Mouse (Mus musculus) kidney, adult 9 months (tissue): ENCODE data around the gene Gm20388.

Experiments
- DNase-seq: peaks from one replicate; pipeline ENCODE4 v3.0.0; 2022

Gene Gm20388

DNA sequence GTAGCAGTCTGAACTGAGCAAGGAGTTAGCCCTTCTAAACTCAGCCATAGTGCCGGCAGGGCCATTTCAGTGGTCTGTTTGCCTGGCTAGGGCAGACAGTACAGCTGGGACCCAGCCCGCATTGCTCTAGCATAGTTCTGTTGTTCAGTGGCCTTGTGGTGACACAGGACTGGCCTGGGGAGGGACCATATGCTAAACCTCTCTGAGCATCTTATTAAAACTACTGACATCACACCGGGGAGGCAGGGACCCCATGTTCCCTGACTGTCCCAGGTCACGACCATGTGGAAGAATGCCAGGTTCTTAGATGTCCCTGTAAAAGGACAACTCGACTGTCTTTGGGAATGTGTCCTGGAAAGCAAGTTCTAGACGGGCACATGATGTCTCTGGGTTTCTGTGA is 1181.5 kb downstream of the Gm20388 start:
- DNase-seq: no peak

DNA sequence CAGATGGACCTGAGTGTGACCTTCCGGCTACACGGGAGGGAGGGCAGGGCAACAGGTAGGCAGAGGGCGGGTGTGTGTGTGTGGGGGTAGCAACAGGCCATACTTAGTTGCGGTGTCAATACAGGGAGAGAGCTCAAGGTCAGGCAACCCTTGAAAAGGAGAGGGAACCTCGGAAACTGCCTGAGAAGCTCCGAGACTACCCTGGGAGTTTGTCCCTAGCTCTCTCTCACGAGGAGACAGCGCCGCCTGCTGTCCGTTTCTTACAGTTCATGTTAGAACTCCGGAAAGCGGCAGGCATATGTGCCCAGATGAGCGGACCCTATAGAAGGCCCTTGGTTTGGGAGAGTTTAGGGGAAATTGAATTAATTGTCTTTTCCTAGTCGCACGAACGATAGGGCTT is 1182.0 kb downstream of the Gm20388 start:
- DNase-seq: peak; percentile 84

DNA sequence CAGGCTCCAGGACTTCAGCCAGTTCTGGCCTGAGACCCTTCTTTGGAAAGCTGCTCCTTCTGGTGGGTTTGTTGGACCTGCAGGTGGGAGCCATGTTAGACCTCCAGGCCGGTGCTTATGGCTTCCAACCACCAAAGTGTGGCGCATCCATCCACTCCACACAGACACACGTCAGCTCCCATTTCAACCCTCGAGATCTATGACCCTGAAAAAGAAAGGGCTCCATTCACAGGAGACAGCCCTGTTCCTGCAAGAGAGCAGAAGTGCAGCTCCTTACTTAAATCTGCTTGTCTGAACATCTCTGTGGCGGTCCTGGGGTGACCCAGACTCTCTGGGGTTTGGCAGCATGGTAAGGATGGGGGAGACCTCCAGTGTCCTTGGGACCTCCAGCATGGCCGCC is 1182.9 kb downstream of the Gm20388 start:
- DNase-seq: no peak

DNA sequence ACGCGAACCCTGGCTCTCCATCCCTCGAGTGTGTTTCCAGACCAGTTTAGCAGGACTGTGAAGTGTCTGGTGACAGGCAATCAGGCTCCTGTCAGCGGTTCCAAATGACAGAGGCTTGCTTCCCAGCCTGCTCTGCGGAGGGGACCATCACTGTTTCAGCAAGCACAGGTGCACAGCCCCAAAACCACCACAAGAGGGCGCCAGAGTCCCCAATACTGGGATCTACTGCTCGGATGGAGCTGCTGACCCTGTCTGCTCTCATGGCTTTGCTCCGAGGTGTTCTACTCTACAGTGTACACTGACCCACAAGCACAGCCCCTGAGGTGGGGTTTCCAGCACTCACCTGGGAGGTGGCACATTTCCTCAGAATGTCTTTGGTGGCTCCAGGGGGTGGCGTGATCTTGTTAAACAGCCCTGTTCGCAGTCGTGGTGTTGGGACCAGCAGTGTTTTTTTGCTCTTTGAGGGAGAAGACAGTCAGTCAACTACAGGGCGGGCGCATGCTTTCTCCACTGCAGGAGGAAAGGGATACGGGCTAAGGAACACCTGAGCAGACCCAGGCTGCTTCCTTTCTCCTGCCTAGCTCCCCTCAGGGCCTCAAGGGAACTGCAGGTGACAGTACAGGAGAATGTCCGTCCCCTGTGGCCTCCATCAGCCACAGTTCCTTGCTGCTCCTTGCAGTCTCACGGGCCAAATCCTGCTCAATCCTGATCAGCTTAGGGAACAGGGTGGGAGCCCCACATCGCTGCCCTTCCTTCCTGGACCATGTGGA is 1193.6 kb downstream of the Gm20388 start:
- peak; percentile 74 for DNase-seq

DNA sequence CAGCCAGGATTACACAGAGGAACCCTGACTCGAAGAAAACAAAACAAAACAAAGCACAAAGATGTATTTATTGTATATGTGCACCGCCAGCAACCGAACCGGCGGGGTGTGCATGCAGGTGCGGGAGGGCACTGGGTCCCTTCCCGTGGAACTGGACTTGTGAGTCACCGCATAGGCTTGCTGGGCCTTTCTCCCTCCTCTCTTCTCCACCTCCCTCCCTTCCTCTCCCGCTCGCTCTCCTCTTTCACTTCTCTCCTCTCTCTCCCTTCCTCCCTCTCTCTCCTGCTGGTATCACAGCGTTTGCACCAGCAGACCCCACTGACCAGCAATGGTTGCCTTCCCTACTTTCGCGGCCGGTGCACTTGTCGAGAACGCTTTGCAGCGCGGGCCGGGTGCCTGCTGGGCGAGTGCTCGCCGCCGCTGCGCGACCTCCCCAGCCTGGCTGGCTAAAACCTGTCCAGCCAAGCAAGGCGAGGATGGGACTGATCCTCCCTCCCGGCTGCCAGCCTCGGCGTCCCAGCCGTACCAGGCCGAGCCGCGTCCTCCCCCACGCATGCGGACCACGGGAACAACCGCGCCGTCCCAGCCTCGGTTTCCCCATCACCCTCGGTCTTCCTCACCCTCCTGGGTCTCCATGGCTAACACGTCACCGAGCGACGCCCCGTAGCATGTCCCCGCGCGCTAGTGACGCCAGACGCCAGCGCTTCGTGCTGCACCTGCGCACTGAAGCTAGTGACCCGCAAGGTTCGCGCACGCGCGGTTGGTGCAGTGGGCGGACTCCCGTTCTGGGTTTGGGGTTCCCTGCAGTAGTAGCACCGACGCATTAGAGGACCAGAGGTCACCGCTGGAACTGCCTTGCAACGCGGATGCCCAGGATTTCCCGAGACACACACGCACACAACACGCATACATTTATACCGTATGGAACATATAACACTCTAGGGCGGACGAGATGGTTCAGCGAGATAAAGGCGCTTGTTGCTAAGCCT is 1197.3 kb downstream of the Gm20388 start, which contains the start of gene Mthfsd:
Gene Mthfsd (minus strand): TSS at position 725 of the 989 bp plus-strand sequence.
- peak; percentile 99 for DNase-seq

DNA sequence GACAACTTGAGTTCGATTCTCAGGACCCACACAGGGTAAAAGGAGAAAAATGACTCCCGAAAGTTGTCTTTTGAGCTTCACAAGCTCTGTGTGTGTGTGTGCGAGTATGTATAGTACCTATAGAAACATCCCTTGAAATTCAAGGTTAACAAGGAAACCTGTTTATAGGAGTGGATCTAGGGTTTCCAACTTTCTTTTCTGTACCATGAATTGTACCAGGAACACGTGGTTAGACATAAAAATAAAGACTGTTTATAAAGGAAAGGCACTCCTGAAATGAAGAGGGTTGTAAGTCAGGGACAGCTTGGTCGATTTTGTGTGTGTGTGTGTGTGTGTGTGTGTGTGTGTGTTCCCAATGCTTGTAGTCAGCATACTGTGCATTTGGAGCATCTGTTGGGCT is 1198.0 kb downstream of the Gm20388 start:
- no peak for DNase-seq

DNA sequence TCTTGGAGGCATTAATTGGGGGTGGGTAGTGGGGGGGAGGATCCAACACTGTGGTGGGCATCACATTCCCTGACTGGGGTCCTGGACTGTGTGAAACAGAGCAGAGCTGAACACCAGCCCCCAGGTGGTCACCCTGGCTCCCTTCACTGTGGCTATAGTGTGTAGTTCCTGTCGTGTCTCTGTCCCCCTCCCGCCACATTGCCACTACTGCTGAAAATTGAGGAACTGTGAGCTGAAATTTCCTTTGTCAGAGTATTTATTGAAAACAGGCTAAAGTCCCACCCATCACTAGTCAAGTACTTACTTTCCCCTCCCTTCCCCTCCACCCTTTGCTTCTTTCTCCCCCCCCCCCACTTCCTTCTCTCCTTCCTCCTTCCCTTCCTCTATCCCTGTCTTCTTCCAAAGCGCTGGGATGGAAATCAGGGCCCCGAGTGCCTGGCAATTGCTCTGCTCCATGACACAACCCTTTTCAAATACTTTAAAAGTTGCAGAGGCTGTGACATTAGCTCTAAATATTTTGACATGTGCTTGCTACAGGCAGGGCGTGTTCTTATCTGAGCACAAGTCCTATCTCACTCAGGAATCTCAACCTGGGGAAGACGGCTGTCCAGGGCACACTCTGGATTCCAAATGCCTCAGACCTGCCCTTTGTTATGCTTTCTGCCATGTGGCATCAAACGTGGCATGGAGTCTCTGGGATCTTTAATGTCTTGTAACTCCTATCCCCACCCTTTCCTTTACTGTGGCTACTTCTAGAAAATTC is 1200.7 kb downstream of the Gm20388 start:
- no peak for DNase-seq

DNA sequence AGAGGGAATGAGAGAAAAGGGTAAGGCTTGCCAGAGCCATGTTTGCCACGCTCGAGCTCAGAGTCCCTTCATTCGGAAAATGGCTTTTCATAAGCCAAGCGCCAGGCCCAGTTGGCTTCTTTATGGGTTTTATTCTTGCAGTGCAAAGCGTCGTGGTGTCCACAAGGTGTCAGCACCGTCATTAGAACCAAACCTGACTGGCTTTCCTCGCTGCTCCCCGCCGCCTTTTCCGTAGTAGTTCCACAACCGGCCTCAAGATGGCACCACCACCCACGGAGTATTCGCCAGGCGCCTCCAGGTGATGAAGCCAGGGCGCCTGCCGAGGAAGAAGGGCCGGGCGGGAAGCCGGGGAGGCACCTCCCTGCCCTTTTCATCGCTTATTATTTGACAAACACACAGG is 1202.6 kb downstream of the Gm20388 start:
- peak; percentile 97 for DNase-seq

DNA sequence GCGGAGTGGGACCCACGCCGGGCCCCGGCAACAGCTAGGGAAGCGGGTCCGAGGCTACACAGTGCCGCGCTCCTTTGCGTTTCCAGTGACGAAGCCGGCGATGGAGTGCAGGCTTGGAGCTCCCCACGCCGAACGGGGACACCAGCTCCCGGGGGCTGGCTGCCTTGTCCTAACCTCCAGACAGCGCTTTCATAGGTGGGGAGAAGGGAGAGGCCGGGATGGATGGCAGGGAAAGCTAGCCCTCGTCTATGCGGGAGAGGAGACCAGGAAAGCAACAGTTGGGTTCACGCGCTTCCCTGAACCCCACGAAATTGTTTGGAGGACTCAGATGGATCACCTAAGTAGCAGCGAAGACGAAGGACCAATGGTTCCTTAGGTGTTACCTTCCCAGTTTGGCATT is 1204.5 kb downstream of the Gm20388 start:
- no peak for DNase-seq

DNA sequence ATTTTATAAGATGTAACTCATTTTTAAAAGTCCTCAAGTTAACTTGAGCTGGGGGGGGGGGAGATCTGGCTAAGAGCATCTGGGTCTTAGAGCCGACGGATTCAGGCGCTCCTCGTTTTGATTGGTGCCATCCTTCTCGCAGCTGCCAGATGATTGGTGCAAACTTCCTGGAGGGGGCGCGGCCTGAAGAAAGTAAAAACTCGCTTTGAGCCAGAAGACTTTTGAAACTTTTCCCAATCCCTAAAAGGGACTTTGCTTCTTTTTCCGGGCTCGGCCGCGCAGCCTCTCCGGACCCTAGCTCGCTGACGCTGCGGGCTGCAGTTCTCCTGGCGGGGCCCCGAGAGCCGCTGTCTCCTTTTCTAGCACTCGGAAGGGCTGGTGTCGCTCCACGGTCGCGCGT is 1205.3 kb downstream of the Gm20388 start, which contains the start of gene Foxc2:
Gene Foxc2 (plus strand): TSS at position 224 of the 400 bp plus-strand sequence.
- peak; percentile 93 for DNase-seq

DNA sequence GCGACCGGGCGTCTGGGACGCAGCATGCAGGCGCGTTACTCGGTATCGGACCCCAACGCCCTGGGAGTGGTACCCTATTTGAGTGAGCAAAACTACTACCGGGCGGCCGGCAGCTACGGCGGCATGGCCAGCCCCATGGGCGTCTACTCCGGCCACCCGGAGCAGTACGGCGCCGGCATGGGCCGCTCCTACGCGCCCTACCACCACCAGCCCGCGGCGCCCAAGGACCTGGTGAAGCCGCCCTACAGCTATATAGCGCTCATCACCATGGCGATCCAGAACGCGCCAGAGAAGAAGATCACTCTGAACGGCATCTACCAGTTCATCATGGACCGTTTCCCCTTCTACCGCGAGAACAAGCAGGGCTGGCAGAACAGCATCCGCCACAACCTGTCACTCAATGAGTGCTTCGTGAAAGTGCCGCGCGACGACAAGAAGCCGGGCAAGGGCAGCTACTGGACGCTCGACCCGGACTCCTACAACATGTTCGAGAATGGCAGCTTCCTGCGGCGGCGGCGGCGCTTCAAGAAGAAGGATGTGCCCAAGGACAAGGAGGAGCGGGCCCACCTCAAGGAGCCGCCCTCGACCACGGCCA is 1206.0 kb downstream of the Gm20388 start:
- no peak for DNase-seq

DNA sequence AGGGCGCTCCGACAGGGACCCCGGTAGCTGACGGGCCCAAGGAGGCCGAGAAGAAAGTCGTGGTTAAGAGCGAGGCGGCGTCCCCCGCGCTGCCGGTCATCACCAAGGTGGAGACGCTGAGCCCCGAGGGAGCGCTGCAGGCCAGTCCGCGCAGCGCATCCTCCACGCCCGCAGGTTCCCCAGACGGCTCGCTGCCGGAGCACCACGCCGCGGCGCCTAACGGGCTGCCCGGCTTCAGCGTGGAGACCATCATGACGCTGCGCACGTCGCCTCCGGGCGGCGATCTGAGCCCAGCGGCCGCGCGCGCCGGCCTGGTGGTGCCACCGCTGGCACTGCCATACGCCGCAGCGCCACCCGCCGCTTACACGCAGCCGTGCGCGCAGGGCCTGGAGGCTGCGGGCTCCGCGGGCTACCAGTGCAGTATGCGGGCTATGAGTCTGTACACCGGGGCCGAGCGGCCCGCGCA is 1206.6 kb downstream of the Gm20388 start:
- DNase-seq: no peak

DNA sequence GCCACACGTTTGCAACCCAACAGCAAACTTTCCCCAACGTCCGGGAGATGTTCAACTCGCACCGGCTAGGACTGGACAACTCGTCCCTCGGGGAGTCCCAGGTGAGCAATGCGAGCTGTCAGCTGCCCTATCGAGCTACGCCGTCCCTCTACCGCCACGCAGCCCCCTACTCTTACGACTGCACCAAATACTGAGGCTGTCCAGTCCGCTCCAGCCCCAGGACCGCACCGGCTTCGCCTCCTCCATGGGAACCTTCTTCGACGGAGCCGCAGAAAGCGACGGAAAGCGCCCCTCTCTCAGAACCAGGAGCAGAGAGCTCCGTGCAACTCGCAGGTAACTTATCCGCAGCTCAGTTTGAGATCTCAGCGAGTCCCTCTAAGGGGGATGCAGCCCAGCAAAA is 1207.3 kb downstream of the Gm20388 start:
- no peak for DNase-seq

DNA sequence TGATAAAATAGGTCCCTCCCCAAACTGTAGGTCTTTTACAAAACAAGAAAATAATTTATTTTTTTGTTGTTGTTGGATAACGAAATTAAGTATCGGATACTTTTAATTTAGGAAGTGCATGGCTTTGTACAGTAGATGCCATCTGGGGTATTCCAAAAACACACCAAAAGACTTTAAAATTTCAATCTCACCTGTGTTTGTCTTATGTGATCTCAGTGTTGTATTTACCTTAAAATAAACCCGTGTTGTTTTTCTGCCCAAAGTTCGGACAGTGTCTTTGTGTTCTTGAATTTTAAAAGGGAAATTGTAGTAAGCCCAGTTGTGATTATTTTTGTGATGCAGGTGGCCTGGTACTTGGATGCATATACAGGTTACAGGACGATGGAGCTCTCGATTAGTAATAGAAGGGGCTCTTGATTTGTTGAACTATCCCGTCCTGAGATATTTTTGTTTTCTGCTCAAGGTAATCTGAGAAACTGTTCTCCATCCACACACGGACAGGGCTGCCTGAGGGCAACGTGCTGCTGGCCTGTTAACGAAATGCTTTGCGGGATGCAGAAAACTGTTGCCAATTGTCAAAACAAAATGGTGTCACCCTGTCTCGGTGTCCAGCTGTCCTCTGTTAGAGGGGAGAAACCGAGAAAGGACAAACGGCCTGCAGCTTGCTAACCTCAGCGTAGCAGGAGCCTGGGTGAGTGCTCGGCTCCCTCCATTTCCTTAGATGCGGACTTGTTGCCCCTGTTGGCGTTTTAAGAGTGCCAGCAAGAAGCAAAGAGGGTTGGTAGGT is 1208.2 kb downstream of the Gm20388 start:
- DNase-seq: no peak

DNA sequence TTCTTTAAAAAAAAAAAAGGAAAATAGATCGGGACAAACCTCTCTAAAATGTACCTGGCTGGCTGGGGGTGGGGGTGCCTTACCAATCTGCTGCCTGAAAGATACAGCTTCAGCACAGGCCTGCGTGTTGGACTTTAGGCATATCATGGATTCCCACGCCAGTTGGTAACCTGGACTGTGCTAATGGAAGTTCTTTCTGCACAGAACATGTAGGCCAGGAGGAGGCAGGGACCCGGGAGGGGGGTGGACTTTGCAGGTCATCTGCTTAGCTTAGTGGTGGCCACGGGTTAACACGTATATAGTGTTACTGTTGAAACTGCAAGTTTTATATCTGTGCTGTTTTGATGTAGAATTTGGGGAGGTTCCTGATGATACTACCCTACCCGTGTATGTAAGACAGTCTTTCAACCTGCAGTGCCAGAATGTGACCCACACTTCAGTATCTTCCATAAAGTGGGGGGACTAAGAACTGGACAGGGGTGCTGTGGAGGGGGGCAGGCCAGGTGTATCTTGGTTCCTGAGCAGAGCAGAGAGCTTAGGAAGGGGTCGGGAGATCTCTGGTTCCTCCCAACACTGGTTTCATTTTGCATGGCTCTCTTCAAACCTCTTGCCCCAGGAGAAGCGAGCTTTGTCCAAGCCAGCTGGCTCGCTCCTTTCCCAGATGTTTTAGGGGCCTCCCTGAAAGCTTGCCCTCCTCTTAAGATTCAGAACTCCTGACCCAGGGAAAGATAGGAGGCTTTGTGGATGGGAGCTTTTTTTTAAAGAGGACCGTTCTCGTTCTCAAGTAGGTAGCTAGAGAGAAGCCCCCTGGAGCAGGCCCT is 1209.2 kb downstream of the Gm20388 start:
- DNase-seq: no peak

DNA sequence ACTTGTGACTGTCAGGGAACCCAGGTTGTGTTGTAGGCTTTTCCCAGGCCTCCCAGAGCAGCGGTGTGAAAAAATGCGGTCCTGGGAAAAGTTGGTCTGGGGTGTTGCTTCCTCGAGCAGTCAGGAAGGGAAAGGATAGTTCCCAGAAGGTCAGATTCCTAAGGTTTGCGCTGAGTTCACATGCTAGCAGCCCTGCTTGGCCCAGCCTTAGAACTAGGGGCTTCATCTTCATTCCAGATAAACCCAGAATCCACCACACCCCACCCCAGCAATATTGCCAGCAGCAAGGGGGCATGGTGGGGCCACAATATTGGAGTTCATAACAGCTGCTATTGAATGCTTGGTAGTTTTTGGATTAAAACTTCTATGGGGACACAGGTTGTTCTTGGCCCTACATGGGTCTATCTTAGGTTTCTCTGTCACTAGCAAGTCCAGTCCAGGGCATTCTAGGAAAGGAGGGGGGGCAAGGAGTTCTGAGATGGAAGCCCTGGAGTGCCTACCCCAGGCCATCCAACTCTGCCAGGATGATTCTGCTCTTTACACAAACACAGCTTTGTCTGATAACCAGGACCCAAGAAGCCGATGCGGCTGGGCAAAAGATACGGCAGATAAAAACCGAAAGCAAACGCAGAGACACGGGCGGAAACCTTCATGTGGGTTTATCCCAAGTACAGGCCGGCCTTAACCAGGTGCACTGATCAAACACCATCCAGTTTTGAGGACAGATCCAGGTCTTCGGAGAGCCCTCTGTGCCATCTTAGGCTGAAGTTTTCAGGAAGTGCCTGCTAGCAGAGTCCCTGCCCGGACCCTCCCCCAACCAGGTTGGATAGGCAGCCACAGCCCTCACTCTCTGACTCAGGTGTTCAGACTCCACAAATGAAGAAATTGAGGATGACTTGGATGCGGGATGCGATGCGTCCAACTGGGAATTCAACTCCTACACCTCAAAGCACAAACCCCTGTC is 1210.1 kb downstream of the Gm20388 start:
- no peak for DNase-seq

DNA sequence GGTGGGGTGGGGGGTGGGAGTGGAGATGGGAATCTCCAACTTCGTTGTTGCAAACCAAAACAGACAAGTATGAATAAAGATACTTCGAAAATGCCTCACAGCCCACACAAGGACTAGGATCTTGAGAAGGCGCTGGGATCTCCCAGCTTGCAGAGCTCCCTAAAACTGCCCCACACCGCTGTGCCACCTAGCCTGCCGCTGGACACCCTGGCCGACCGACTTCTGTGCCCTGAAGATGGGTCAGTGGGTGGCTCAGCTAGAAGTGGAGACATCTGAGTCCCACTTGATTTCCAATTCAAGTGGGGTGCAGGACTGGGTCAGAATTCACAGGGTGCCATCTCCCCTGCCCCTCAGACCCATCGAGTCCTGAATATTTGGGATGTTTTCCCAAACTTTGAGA is 1211.1 kb downstream of the Gm20388 start:
- DNase-seq: no peak

DNA sequence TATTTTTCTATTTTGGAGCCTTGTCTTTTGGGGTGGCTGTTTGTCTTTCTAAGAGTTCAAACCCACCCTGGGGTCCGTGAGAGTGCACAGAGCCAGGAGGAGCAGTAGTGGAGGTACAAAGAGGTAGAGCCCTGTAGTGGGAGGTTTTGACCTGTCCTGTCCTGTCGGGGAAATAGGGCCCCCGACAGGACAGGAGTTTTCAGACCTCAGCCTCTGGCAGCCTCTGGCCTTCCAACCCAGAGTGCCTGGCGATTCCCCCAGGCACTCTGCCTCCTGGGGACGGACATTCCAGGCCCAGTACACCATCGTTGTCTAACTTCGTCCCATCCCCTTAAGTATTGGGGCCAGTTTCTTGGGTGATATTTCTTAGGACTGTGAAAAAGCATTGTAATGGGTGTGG is 1211.7 kb downstream of the Gm20388 start:
- no peak for DNase-seq

DNA sequence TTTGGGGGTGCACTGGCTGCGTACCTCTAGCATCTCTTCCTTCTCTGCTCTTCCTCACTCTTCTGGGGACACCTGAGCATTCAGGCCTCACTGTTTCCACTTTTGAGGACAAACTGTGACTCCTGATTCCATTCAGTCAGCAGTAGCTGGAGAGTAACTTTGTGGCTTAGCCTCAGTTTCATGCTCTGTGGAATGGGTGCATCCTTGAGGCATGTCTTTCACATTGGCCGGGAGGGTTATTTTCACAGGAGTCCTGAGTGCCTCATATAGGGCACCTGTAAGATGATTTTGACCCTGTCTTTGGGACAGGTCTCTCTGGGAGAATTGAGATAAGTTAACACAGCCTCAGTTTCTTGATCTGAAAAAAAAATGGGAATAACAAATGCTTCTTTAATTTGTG is 1212.5 kb downstream of the Gm20388 start:
- no peak for DNase-seq
